Mouse (Mus musculus) spleen, adult 2 months (tissue): ENCODE measurements around the gene Jade2.

ENCODE experiments used
- CTCF ChIP-seq: fragments of 200-500 bp; IDR thresholded peaks from 2 replicates; pipeline ENCODE4 v1.5.1; 2011; ENCODE audit warnings: mild to moderate bottlenecking, inconsistent platforms; ENCODE audit not compliant: insufficient read depth, insufficient read length, insufficient replicate concordance; ENCODE audit errors: extremely low read depth
- POLR2A ChIP-seq: fragments of 200-500 bp; IDR thresholded peaks from 2 replicates; pipeline ENCODE4 v1.6.1; 2011; ENCODE audit warnings: low read depth, low read length, inconsistent platforms

- TF ChIP-seq CTCF, result peak; percentile 96
- TF ChIP-seq POLR2A, result no peak
Observed at GRCm38 (mm10) chr11:51817756-51818155, 39.7 kb downstream of the Jade2 start.
